Mouse (Mus musculus) kidney, postnatal 14 days (tissue): ENCODE results near the gene Rab3il1.

Experiments used
- DNase-seq: peaks from one replicate; pipeline ENCODE4 v3.0.0; 2022; ENCODE audit warnings: mixed read lengths

Rab3il1 gene

GRCm38 (mm10) chr19:10013913-10014312, 12.4 kb downstream of the Rab3il1 start:
- peak; percentile 61 for DNase-seq

GRCm38 (mm10) chr19:10014824-10015223, 13.4 kb downstream of the Rab3il1 start:
- peak; percentile 71 for DNase-seq

GRCm38 (mm10) chr19:10015442-10015841, 14.0 kb downstream of the Rab3il1 start:
- DNase-seq, result no peak

GRCm38 (mm10) chr19:10016151-10016550, 14.7 kb downstream of the Rab3il1 start:
- DNase-seq, result no peak

- DNase-seq, result peak; percentile 95
These were observed 16.4 kb downstream of the Rab3il1 start for GRCm38 (mm10) chr19:10017637-10018526.

- no peak for DNase-seq
These were observed 17.0 kb downstream of the Rab3il1 start for GRCm38 (mm10) chr19:10018527-10018818.

- DNase-seq, result no peak
These were observed 17.8 kb downstream of the Rab3il1 start for GRCm38 (mm10) chr19:10019214-10019760.

GRCm38 (mm10) chr19:10021981-10022380, 20.5 kb downstream of the Rab3il1 start:
- DNase-seq, result no peak

- peak; percentile 73 for DNase-seq
These were observed 21.2 kb downstream of the Rab3il1 start for GRCm38 (mm10) chr19:10022414-10023303.

GRCm38 (mm10) chr19:10023304-10023758, 21.9 kb downstream of the Rab3il1 start:
- no peak for DNase-seq

GRCm38 (mm10) chr19:10025169-10025875, 23.9 kb downstream of the Rab3il1 start:
- DNase-seq, result peak; percentile 85

- DNase-seq, result peak; percentile 62
These were observed 28.3 kb downstream of the Rab3il1 start for GRCm38 (mm10) chr19:10029746-10030145.

GRCm38 (mm10) chr19:10033211-10033973, 31.9 kb downstream of the Rab3il1 start:
- DNase-seq, result peak; percentile 71

GRCm38 (mm10) chr19:10034356-10034755, 32.9 kb downstream of the Rab3il1 start:
- DNase-seq, result no peak

- peak; percentile 86 for DNase-seq
These were observed 33.4 kb downstream of the Rab3il1 start for GRCm38 (mm10) chr19:10034785-10035447.

- peak; percentile 76 for DNase-seq
These were observed 36.1 kb downstream of the Rab3il1 start for GRCm38 (mm10) chr19:10037534-10037933.

GRCm38 (mm10) chr19:10038364-10038763, 36.9 kb downstream of the Rab3il1 start:
- no peak for DNase-seq

- peak; percentile 74 for DNase-seq
These were observed 37.4 kb downstream of the Rab3il1 start for GRCm38 (mm10) chr19:10038910-10039309.

GRCm38 (mm10) chr19:10039615-10040014, 38.1 kb downstream of the Rab3il1 start:
- peak; percentile 55 for DNase-seq

- DNase-seq, result no peak
These were observed 39.5 kb downstream of the Rab3il1 start for GRCm38 (mm10) chr19:10040866-10041387.
